Mouse (Mus musculus) CH12.LX (cell line): Measurements from ENCODE around the gene Farp1. TPM values are rescaled to one million over a fixed set of nuclear protein-coding genes. Genes with fewer than 3 reads are reported as not detected.

Experiments used
- DNase-seq: peaks from one replicate; pipeline ENCODE4 v3.0.0-alpha.2; 2013; ENCODE audit errors: extremely low read depth
- H3K27ac ChIP-seq: 2 replicates; pipeline ENCODE4 v1.5.1; 2012; ENCODE audit warnings: low read depth, mild to moderate bottlenecking, control low read depth, moderate library complexity; ENCODE audit not compliant: insufficient read depth
- H3K27me3 ChIP-seq: replicated peaks from 2 replicates; pipeline ENCODE3; 2012; ENCODE audit warnings: inconsistent platforms
- H3K36me3 ChIP-seq, 2 experiments: replicated peaks in 1 of 2; 2 replicates each; pipeline versions ENCODE3 to v1.6.1; 2012; ENCODE audit warnings: inconsistent platforms in 1 of 2, low read length in 1 of 2, mild to moderate bottlenecking in 1 of 2, mixed read lengths in 1 of 2, moderate library complexity in 1 of 2; ENCODE audit not compliant: control insufficient read depth in 1 of 2, insufficient read depth in 1 of 2
- H3K4me1 ChIP-seq, 2 experiments: 2 replicates each; pipeline ENCODE4 v1.6.1; 2012; ENCODE audit warnings: inconsistent platforms in 1 of 2, moderate library complexity in 1 of 2; ENCODE audit not compliant: insufficient read depth in 2 of 2, control insufficient read depth in 1 of 2
- H3K4me2 ChIP-seq: 2 replicates; pipeline ENCODE4 v1.6.1; 2012; ENCODE audit warnings: low read depth, mild to moderate bottlenecking, control low read depth; ENCODE audit not compliant: poor library complexity, insufficient read depth, severe bottlenecking
- H3K4me3 ChIP-seq, 3 experiments: fragments of 150-350 bp in 1 of 3; sonication (generic) in 1 of 3; replicated peaks in 1 of 3; 2 replicates each; pipeline versions ENCODE3 to v1.5.1; 2011 to 2012; ENCODE audit warnings: low read depth in 2 of 3, low read length in 2 of 3, mild to moderate bottlenecking in 2 of 3, moderate library complexity in 2 of 3, control low read depth in 1 of 3, improper control_type of control experiment in 1 of 3, inconsistent platforms in 1 of 3, mixed read lengths in 1 of 3; ENCODE audit not compliant: poor library complexity in 1 of 3
- H3K79me2 ChIP-seq: replicated peaks from 2 replicates; pipeline ENCODE4 v1.6.1; 2012; ENCODE audit warnings: mild to moderate bottlenecking, moderate library complexity; ENCODE audit not compliant: control insufficient read depth, poor library complexity, insufficient read depth, severe bottlenecking; ENCODE audit errors: extremely low read depth
- H3K9ac ChIP-seq: 2 replicates; pipeline ENCODE4 v1.6.1; 2012; ENCODE audit warnings: low read depth, mild to moderate bottlenecking, control low read depth, moderate library complexity; ENCODE audit not compliant: insufficient read depth
- H3K9me3 ChIP-seq: replicated peaks from 2 replicates; pipeline ENCODE3; 2012; ENCODE audit warnings: low read length, inconsistent platforms, mixed read lengths
- BHLHE40 ChIP-seq: IDR thresholded peaks from 2 replicates; pipeline ENCODE4 v1.6.1; 2011; ENCODE audit warnings: mild to moderate bottlenecking, low read depth, low read length, improper control_type of control experiment
- E2F4 ChIP-seq: IDR thresholded peaks from 2 replicates; pipeline ENCODE4 v1.6.1; 2011; ENCODE audit warnings: low read depth, low read length, improper control_type of control experiment; ENCODE audit not compliant: insufficient replicate concordance
- EP300 ChIP-seq: IDR thresholded peaks from 2 replicates; pipeline ENCODE4 v1.6.1; 2011; ENCODE audit warnings: low read length, improper control_type of control experiment
- ETS1 ChIP-seq: conservative IDR thresholded peaks from 2 replicates; pipeline ENCODE4 v1.6.1; 2012; ENCODE audit warnings: low read depth, mild to moderate bottlenecking, inconsistent platforms, low read length, improper control_type of control experiment, moderate library complexity
- HCFC1 ChIP-seq: IDR thresholded peaks from 2 replicates; pipeline ENCODE4 v1.6.1; 2012; ENCODE audit warnings: low read depth, mild to moderate bottlenecking, inconsistent platforms, low read length, improper control_type of control experiment
- IRF4 ChIP-seq: IDR thresholded peaks from 2 replicates; pipeline ENCODE4 v1.6.1; 2014; ENCODE audit warnings: low read depth, mild to moderate bottlenecking, inconsistent platforms, low read length, improper control_type of control experiment
- JUN ChIP-seq: IDR thresholded peaks from 2 replicates; pipeline ENCODE4 v1.6.1; 2011; ENCODE audit warnings: low read depth, mild to moderate bottlenecking, low read length, improper control_type of control experiment, moderate library complexity; ENCODE audit not compliant: insufficient read depth
- MAFK ChIP-seq: IDR thresholded peaks from 2 replicates; pipeline ENCODE4 v1.6.1; 2011; ENCODE audit warnings: low read length, improper control_type of control experiment; ENCODE audit not compliant: insufficient replicate concordance
- MAX ChIP-seq: IDR thresholded peaks from 2 replicates; pipeline ENCODE4 v1.6.1; 2011; ENCODE audit warnings: low read length, improper control_type of control experiment
- NELFE ChIP-seq: IDR thresholded peaks from 2 replicates; pipeline ENCODE4 v1.6.1; 2011; ENCODE audit warnings: low read depth, low read length, improper control_type of control experiment
- POLR2A ChIP-seq: IDR thresholded peaks from 2 replicates; pipeline ENCODE4 v1.6.1; 2011; ENCODE audit warnings: low read depth, mild to moderate bottlenecking, improper control_type of control experiment, low read length
- RCOR1 ChIP-seq: conservative IDR thresholded peaks from 2 replicates; pipeline ENCODE4 v1.6.1; 2012; ENCODE audit warnings: low read depth, mild to moderate bottlenecking, inconsistent platforms, low read length, improper control_type of control experiment
- SMC3 ChIP-seq: IDR thresholded peaks from 2 replicates; pipeline ENCODE4 v1.6.1; 2011; ENCODE audit warnings: low read depth, low read length, improper control_type of control experiment
- TCF12 ChIP-seq: IDR thresholded peaks from 2 replicates; pipeline ENCODE4 v1.6.1; 2014; ENCODE audit warnings: low read depth, mild to moderate bottlenecking, inconsistent platforms, low read length, improper control_type of control experiment
- USF1 ChIP-seq: IDR thresholded peaks from 2 replicates; pipeline ENCODE4 v1.6.1; 2014; ENCODE audit warnings: low read depth, mild to moderate bottlenecking, inconsistent platforms, low read length, improper control_type of control experiment
- ZC3H11A ChIP-seq: IDR thresholded peaks from 2 replicates; pipeline ENCODE4 v1.6.1; 2012; ENCODE audit warnings: low read depth, mild to moderate bottlenecking, inconsistent platforms, low read length, improper control_type of control experiment
- ZMIZ1 ChIP-seq: IDR thresholded peaks from 2 replicates; pipeline ENCODE4 v1.6.1; 2012; ENCODE audit warnings: low read depth, mild to moderate bottlenecking, inconsistent platforms, low read length, improper control_type of control experiment
- dilution Hi-C: fragments of 300-500 bp; cut with MboI; formaldehyde crosslinking; loops from 2 replicates; pipeline ENCODE4 v1.14.3; 2020; ENCODE audit warnings: low sequenced_read_pairs; ENCODE audit not compliant: extremely low pct_unique_long_range_greater_than_20kb, extremely low pct_ligation_motif_present
- in situ Hi-C: fragments of 300-500 bp; cut with MboI; formaldehyde crosslinking; loops from 3 replicates; pipeline ENCODE4 v1.14.3; 2019; ENCODE audit warnings: low sequenced_read_pairs, low pct_ligation_motif_present, low pct_unique_long_range_greater_than_20kb, mixed read lengths
- polyA plus RNA-seq: library from polyadenylated mRNA; unstranded; fragments of >175 nt; gene quantifications from 2 replicates; pipeline ENCODE4 v1.2.1, GENCODE M21; 2012; ENCODE audit warnings: low read depth; ENCODE audit not compliant: insufficient read length
- total RNA-seq, 2 experiments: library from RNA; depleted of rRNA; stranded (reverse); fragments of 300-350 nt in 1 of 2; fragments of >200 nt in 1 of 2; gene quantifications; 2 replicates each; pipeline ENCODE4 v1.2.3; 2012 to 2014

The Farp1 gene
- total and polyA plus RNA-seq, 3 experiments, result 2.4 to 10.3 (median 2.5) TPM

DNA sequence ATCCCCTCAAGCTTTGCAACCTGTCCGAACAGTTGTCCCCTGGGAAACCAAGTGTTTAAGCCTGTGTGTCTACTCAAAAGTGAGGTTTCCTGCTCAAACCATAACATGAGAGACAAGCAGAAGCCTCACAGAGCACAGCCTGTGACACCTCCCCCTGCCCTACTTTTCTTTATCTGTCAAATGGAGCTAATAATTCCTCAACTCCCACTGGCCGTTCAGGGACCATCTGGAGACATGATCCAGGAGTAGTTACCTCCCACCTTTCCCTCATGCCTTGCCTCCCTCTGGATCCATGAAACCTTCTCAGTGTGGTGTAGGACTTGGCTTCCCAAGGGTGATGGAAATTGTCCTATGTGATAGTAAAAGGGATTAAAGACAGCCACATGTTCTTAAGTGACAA is 109.5 kb downstream of the Farp1 start:
- Histone ChIP-seq H3K4me3 (no peak overlapping the region), H3K79me2 (no peaks in the 10 kb centered on the region), H3K27ac (no peak overlapping the region), H3K27me3 (no peaks in the 10 kb centered on the region), H3K9ac (no peak overlapping the region), H3K4me2 (no peak overlapping the region), H3K36me3 (peaks cover 0 to 3% of the 10 kb centered on the region in 2 experiments), H3K9me3 (no peaks in the 10 kb centered on the region), H3K4me1 (peaks cover 10 to 40% of the 10 kb centered on the region in 2 experiments)
- DNase-seq, result no peak
- in situ Hi-C loops, result no loop called here
- no peak for TF ChIP-seq RCOR1
- no peak for TF ChIP-seq ZMIZ1
- no peak for TF ChIP-seq ETS1
- no peak for TF ChIP-seq SMC3
- no peak for TF ChIP-seq EP300
- no peak for TF ChIP-seq MAX
- no peak for TF ChIP-seq JUN
- TF ChIP-seq NELFE, result no peak
- TF ChIP-seq MAFK, result no peak
- no peak for TF ChIP-seq USF1
- no peak for TF ChIP-seq ZC3H11A
- dilution Hi-C loops, result no loop called here

DNA sequence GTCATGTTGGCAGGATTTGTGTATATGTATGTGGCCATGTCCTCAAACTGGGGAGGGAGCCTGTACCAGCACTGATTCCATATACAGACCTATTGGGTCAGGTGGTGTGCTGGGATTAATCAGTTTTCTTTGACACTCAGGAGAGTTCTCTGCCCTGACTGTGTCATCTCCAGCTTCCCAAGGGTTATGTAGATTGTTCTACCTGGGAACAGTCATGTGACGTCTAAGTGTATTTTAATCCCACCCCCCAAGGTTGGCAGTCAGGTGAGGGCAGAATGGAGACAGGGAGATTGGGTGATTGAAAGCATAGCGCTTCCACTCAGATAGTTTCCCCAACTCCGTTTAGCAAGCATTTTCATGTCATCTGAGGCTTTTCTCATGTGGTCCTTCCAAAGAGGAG is 110.3 kb downstream of the Farp1 start:
- no peak overlapping the region for H3K9ac ChIP-seq
- dilution Hi-C loops, result no loop called here
- TF ChIP-seq HCFC1, result no peak
- TF ChIP-seq E2F4, result no peak
- no peak for TF ChIP-seq IRF4
- TF ChIP-seq JUN, result no peak
- TF ChIP-seq BHLHE40, result no peak
- no peak for TF ChIP-seq TCF12
- no peak for TF ChIP-seq POLR2A

More for the DNA sequence above, 110.3 kb downstream of the Farp1 start:
- H3K4me1 ChIP-seq, result peaks cover 10 to 40% of the 10 kb centered on the region in 2 experiments
- no peaks in the 10 kb centered on the region for H3K9me3 ChIP-seq
- peaks cover 0 to 3% of the 10 kb centered on the region in 2 experiments for H3K36me3 ChIP-seq
- H3K4me3 ChIP-seq, result no peak overlapping the region
- DNase-seq, result no peak
- no peak overlapping the region for H3K4me2 ChIP-seq
- in situ Hi-C loops, result no loop called here
- no peak overlapping the region for H3K27ac ChIP-seq
- H3K27me3 ChIP-seq, result no peaks in the 10 kb centered on the region
- H3K79me2 ChIP-seq, result no peaks in the 10 kb centered on the region
